Mouse (Mus musculus): Measurements from ENCODE around the gene Cntn5. TPM values are rescaled to one million over a fixed set of nuclear protein-coding genes. Genes with fewer than 3 reads are reported as not detected.

Cntn5 gene
- polyA plus RNA-seq, 2 experiments from 2014 or later: not detected

DNA sequence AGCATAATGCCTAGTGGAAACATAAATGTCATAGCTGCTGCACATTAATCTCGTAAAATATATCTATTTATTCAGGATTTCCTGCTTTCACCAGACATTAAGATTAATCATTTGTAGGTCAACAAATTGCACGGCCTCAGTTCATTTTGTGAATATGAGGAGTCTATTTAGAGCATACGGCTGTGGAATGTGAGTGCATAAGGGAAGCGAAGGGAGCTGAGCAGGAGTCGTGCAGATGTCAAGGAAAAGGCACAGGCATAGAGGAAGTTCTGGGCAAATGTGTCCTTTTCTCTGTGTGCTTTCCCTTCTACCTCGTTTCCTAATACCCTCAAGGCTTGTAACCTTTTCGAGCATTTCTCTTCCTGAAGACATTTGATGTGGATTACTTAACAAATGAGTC lies 504.5 kb downstream of the Cntn5 start:
- ATAC-seq: no peak

DNA sequence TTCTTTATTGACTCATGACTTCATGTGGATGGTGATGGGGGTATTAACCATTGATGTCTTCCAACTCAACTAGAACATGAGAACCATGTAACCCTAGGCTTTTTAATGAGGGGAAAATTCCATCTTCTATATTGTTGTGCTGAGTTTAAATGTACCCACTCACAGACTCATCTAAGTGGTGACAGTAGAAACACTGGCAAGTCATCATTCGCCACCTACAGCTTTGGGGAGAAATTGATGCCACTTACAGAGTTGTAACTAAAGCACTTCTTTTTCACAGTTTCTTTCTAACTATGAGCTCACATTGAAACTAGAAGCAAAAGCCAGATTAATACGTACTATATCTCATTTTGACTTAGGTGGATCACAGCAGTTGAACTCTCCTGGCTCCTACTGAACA lies 514.7 kb downstream of the Cntn5 start:
- ATAC-seq: no peak

DNA sequence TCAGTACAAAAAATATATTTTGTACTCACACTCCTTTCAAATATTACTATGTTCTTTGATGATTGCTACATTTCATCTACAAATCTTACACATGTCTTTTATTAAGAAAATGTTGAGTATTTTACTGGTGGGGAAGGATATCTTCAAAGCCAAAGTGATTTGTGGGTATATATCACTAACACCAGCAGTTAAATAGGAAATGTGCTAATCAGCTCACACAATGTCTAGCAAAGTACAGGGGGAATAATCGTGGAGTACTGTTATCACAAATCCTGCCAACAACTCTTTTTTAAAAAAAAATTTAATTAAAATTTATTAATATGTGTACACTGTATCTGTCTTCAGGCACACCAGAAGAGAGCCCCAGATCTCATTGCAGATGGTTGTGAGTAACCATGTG lies 520.1 kb downstream of the Cntn5 start:
- no peak for ATAC-seq

DNA sequence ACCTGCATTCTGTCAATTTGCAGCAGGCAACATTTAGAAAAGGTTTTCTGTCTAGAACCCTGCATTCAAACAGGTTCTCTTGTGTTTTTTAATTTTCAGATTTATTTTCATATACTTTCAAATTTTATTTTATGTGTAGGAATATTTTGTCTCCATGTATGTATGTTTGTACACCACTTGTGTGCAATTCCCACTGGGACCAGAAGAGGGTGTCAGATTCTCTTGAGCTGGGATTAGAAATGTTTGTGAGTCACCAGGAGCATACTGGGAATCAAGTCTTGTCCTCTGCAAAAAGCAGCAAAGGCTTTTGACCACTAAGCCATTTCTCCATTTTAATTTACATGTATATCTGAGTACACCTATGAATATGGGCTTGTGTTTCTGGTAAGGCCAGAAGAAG lies 521.4 kb downstream of the Cntn5 start:
- no peak for ATAC-seq

DNA sequence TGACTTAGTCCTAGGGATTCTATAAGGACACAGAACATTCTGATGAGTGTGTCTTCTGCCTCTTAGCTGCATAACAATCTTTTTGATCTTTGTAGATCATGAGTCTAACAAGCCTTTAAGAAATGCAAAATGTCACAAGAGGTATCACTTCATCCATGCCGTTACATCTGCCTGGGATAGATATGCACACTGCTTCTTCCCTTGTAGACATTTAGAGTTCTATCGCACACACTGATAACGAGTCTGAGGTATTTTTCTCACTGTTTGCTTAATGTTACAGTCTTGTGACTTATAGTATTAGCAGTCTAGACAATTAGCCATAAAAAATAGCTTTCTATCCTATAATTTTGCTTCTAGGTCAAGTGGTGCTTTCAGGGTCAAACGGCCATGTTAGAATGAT lies 522.9 kb downstream of the Cntn5 start:
- ATAC-seq: no peak

DNA sequence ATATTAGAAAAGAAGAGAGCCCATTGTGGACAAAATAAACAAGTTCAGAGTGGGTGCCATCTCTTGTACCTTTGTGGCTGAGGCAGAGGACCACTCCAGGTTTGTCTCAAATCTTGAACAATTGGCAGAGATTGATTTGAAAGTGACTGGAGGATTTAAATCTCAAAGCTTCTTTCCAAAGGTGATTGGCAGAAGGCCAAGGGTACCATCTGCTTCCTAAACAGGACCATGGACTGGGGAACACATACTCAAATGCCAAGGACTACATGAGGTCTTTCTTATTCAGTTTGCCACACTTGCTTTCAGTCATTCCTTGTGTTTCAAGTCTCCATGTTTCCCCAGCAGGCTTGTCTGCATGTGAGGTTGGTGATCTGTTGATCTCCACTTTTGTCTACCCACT lies 528.3 kb downstream of the Cntn5 start:
- no peak for ATAC-seq

DNA sequence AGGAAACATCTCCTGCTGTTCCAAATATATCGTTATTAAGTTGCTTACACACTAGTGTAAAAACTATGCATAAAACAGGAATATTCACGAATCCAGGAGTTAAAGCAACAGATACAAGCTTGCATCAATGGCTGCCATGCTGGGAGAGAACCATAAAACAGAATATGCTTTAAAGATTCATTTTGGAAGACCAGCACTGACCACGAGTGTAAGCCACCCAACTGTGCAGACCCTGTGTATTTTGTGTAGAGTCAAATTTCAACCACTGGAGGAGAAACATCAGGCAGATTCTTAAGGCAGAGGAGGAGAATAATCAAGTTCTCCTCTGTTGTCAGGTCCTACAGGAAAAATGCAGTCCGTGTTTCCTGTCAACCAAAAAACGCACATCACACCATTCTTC lies 535.6 kb downstream of the Cntn5 start:
- ATAC-seq: no peak

DNA sequence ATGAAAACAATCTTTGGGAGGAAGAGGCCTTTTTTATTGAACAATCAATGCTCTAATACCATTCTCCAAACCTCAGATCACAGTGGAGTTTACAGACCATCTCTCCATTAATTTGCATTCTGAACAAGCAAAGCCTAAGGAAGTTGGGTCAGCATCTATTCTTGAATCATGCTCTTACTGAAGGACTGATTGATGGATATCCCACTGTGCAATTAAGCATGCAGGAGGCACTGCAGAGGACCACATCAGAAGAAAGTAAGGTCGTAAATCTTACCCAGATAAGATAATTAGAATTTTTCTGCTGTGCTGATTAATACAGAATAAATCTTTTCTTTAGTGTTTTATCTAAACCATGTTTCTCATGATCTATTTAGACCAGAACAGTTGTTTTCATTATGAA lies 536.2 kb downstream of the Cntn5 start:
- ATAC-seq: no peak

DNA sequence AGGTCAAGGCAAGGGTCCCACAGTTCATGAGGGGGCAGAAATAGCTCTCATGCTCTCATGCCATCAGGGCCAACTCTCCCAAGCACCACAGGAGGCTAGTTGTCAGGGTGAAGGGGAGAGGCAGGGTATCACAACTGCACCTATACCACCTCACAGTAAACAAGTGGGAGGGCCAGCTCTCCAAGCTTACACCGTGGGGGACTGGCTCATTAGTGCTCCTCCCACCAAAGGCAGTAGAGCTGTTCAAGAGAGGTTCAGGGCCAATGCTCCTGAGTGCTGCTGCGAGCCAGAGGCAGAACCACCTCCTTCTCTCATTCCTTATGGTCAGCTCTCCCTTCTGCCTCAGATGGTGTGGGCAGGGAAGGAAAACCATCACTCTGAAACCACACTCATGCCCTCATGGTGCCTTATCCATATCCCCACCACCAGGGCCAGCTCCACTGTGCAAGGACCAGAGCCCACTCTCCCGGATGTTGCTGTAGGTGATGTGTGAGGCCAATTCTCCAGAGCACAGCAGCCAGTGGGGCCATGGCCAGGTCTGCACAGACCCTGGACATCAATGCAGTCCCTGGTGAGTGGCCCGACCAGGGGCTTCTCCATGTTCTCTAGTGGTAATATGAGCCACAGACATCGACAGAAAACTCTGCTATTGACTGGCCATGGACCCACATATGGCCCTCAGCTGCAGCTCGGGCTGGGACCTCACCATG lies 538.2 kb downstream of the Cntn5 start:
- ATAC-seq: no peak

DNA sequence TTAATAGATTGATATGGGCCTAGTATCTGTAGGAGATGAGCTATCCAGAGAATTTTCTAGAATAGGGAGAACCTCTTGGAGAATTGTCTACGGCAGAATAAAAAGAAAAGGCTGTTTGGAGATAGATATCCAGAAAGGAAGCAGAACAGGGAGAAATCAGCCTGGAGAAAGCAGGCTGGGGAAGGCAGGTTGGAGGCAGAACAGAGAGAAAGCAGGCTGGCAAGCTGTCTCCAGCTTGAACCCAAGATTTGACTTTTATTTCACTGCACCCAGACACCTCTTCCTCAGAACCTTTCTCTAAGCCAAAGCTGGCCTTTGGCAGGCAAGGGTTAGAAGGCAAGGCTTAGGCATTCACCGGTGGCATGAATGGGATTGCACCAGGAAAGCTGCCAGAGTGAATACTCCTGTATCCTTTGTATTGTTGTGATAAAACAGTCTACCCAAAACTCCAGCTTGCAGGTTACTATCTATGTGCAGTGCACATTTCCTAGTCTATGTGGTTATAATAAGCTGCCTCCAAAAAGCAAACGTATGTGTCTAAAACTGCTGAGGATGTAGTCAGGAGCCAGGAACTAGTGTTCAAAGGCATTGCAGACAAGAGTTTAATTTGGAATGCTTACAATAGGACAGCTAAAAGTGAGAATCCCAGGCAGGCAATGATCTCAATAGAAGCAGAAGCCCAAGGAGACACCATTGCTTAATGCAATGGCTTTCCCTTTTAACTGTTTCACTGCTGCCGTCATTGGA lies 553.5 kb downstream of the Cntn5 start:
- no peak for ATAC-seq

DNA sequence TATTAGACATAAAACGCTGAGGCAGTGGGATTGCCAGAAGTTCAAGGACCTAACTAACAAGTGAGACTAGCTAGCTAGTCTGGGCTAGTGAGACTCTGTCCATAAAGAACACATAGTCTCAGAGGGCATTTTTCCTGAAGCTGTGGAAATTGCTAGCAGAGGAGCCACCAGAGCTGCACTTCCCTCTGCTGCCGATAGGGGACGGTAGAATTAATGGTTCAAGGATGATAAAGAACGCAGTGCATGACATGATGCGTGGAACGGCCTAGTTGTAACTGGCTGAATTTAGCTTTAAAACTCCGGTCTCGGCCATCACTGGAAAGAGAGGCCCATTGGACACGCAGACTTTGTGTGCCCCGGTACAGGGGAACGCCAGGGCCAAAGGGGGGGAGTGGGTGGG lies 555.8 kb downstream of the Cntn5 start:
- ATAC-seq: no peak

DNA sequence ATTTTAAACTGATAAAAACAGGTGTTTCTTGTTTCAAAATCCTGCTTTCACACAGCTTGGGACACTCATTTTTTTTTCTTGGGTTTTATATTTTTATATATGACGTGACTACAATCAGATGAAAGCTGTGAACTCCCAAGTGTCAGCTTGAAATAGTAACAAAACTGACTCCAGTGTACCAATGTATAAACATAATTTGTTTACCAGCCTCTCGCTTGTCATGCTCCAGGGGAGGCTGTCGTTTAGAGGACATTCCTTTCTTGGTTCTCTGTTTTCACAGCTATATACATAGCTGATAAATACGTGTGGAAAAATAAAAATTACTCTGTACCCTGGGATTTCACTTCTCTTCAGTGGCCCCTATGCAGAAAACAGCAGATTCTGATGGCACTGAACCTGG lies 556.4 kb downstream of the Cntn5 start:
- ATAC-seq: no peak

DNA sequence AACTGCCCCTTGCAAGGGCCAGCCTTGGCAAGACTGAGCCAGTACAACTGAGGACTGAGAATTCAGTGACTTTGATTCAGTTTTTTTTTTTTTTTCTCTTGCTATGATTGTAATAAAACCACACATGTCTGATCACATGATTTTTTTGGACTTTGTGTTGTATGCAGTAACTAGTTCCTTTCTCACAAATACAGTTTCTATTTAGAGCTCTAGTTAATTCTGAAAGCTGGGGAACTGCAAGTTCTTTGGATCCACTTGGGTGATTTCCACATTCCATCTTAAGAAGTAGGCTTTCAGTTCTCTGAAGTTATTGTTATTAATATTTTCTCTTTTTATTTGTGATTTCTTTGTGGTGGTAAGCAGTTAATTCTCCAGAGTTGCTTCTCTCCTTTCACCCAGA lies 563.8 kb downstream of the Cntn5 start:
- no peak for ATAC-seq

DNA sequence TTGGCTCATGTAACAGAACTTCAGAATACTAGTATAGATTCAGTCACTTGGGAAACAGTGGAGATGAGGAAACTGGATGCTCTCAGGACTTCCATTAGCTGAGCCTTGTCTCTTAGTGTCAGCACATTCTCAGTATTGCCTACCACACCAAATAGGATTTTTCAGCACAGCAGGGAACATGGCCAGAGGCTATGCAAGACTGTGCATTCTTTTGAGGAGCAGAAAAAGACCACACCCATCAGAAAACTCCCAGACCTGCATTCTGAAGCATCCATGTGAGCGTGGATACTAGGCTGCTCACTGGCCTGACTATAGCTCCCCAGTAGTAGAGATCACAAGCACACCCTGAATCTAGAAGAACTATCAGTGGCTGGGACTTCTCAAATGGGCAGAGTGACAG lies 564.9 kb downstream of the Cntn5 start:
- ATAC-seq: no peak

DNA sequence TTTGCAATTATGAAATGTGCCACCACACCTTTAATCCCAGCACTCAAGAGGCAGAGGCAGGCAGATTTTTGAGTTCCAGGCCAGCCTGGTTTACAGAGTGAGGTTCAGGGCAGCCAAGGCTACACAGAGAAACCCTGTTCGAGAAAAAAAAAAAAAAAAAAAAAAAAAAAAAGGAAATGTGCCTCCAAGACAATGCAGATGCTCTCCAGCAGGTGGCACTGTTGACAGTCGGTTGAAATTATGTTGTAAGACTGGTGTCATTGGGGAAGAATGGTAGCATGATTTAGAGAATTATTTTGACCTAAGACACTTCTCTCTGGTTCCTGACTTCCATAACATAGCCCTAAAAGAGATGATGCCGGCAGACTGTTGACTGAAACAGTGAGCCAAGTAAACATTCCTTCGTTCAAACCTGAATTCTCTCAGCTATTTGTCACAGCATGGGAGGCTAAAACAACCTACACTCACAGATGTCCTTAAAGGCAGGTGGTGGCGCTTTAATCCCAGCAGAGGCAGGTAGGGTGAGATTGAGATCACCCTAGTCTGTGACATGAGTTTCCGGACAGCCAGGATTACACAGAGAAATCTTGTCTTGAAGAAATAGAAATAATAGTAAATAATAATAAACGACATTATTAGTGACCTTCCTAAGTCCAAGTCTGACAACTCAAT lies 579.7 kb downstream of the Cntn5 start:
- ATAC-seq: no peak

DNA sequence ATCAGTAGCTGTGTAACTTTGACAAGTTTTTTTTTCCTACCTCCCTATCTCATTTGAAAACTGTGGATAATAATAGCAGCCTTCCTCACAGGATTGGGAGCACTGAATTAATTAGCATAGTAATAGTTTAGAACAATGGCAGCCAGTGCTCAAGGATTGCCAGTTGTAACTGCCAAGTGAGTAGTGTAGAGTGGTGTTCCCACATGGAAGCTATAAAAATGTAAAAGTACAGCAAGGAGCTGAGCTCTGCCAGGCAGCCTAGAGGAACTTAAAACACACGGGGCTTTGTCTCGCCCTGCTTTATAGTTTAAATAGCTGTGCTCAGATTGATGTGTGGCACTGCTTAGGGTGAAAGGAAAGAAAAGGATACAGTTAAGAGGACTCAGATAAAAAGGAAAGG lies 635.2 kb downstream of the Cntn5 start:
- no peak for ATAC-seq

DNA sequence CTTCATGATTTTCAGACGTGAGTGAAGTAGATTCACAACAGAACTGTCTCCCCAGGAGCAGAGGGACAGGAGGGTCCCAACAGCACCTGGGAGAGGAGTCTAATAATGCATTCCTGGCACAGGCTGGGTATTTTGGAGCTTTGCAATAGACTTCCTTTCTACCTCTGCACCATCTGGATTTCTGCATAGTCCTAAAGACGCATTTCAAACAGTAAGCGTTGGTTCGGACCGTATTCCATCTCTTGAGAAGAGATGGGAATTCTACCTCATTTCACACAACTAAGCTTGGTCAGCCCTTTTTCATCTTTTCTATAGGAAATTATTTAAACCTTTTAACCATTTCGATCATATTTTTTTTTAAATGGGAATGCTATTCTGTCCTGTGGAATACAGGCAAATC lies 635.7 kb downstream of the Cntn5 start:
- no peak for ATAC-seq

DNA sequence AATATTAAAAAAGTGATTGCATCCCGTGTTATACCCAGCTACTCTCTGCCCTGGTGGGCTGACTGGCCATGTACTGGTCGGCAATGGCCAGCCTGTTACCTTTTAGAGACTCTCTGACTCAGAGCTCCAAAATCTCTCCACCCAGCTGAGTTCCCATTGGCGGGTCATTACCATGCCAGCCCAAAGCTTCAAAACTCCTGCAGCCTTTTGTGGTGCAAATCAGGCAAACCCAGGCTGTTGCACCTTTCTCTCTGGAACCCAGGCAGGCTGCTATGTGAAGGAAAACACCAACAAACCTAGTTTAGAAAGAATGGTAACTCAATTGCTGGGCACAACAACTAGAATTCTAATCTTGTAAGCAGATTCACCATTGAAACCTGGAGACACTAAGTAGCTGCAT lies 639.0 kb downstream of the Cntn5 start:
- no peak for ATAC-seq

DNA sequence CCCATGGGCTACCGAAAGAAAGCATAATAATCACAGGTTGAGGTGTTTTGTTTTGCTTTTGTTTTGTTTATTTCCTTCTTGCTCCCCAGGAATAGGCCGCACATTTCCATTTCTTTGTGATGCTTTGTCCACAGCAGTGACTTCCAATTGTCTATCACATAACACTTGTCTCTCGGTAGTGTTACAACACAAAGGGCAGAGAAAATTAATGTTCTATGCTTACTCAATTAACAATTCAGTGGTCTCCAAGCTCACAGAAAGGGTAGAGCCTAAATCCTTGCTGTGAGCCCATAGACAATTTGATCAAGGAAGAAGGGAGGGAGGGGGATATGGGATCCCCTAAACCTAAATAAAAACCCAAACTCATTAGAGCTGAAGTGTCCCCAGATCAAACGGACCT lies 671.2 kb downstream of the Cntn5 start:
- ATAC-seq: no peak

DNA sequence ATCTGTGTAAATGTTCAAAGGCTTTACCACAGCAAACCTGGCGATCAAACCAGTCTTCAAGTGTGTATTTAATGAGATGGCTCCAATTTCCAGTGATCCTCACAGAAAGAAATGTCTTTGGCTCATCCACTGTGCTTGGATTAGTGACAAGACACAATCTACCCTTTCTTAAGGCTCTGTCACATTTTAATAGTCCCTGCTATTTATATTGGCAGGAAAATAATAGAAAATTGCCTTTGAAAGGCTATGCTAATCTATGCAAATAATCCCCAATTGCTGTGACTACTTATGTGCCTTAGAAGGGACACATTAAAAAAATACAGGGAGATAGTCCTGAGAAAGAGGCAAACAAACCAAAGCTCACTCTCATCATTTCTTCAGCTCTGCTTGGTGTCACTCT lies 672.5 kb downstream of the Cntn5 start:
- no peak for ATAC-seq

DNA sequence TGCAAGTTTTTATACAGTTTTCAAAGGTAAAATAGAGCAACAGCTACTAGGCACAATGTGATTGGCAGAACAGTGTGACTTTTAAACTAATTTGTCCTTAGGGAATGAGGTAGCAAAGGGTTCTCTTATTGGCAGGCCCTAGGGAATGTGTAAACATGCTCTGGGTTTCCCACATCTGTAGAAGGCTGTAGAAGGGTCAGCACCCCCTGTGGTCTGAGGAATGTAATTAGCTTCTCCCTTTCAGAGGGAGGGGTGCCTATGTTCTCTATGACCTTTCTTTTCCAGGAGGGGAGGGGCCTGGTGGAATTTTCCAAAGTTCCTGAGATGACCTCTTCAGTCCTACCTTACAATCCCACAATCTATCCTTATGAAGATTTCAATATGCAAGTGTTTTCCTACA lies 673.6 kb downstream of the Cntn5 start:
- ATAC-seq: no peak

DNA sequence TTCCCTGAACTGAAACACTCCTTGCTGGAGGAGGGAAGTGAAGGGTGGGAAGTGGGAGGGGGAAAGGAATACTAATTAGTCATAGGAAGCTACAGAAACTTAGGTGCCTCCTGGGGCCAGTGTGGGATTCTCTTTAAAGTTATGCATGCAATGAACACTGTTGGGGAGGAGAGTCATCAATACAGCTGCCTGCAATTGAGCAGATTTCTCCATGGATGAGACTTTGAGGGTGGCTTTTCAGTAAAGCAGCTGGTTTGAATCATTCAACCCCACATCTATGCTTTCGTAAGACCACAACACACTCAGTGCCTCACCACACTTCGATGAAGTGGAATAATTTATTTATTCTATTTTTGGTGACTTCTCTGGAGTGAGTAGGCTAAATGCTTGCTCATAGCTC lies 674.9 kb downstream of the Cntn5 start:
- no peak for ATAC-seq

DNA sequence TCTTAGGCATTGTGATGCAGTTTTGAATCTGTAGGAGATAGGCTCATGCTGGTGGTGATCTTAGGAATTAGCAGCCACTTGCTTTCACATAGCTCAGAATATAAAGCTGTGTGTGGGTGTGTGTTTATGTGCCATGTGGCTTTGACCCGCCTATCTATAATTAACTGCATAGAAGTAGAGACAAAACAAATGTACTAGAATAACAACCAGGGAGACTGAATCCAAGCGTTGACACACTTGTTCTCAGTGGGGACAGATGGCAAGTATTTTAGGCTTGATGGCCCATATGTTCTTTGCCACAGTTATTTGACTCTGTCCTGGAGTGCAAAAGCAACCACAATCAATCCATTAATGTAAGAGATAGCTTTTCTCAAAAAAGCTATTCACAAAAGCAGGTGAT lies 678.6 kb downstream of the Cntn5 start:
- ATAC-seq: no peak

DNA sequence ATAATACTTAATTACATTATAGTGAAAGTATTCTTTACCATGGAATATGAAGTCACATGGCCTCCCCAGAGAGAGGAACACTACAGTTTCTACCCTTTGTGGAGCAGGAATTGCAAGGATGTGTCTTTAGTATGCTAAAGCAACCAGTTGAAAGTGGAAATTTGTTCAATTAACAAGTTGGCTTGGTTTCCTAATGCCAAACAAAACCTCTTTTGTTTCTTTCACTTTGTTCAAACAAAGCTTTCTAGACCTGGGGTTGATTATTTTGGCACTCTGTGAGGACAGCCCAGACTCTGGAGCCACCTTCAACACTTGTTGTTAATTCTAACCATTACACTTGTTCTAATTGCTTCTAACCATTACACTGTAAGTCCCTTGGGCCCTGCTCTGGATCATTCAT lies 718.5 kb downstream of the Cntn5 start:
- ATAC-seq: no peak
